Mouse (Mus musculus): ENCODE data around the gene Zfp13.
A peak's percentile ranks its signal among the peaks of the same experiment; 100 is the strongest.
"Not testable (repeated sequence)": the region's sequence is repeated elsewhere in the genome, so short reads cannot be mapped to it uniquely, and the experiment has no call there.

Zfp13 gene

GRCm38 (mm10) chr17:23533591-23534490 lies 65.4 kb downstream of the Zfp13 start:
- peak; percentile 45 for DNase-seq (ENCODE audit: low read depth, low spot score)

DNA sequence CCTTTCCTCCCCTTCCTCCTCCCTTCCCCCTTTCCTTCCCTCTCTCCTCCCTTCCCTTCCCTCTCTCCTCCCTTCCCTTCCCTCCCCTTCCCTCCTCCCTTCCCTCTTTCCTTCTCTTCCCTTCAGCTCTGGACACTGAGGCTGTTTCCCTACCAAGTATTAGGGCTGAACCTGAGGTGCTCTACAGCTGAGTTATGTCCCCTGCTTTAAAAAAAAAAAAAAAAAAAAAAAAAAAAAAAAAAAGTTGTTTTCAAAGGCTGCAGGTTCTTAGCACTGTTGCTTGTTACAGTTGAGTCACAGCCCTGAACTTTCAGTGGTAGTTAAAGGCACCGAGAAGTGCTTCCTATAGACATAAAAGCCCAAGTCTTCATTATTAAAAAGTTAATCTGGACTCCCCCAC lies 67.9 kb downstream of the Zfp13 start:
- DNase-seq (ENCODE audit: low read depth, low spot score), result not testable (repeated sequence)
